Mouse (Mus musculus) stomach, embryonic 14.5 days (tissue): Measurements from ENCODE around the gene Nrp1. TPM values are rescaled to one million over a fixed set of nuclear protein-coding genes. Genes with fewer than 3 reads are reported as not detected.

ENCODE experiments used
- ATAC-seq: fragments of 200-750 bp; cut with Nextera tagmentation; 2 replicates; pipeline ENCODE4 v1.8.0; 2017; ENCODE audit warnings: low read depth, moderate TSS enrichment; ENCODE audit not compliant: insufficient number of reproducible peaks, insufficient read depth, low FRiP score
- H3K27ac ChIP-seq: fragments of 300-500 bp; sonication (generic); 2 replicates; pipeline ENCODE4 v1.5.1; 2014; ENCODE audit warnings: mild to moderate bottlenecking, low read length, moderate library complexity, mixed read lengths
- H3K27me3 ChIP-seq: fragments of 300-500 bp; sonication (generic); 2 replicates; pipeline ENCODE4 v1.6.1; 2014; ENCODE audit warnings: low read length, control low read depth, mixed read lengths; ENCODE audit not compliant: control insufficient read depth, insufficient read depth
- H3K36me3 ChIP-seq: fragments of 300-500 bp; sonication (generic); 2 replicates; pipeline ENCODE4 v1.6.1; 2014; ENCODE audit warnings: mild to moderate bottlenecking, control low read depth, low read length, moderate library complexity, mixed read lengths; ENCODE audit not compliant: control insufficient read depth, insufficient read depth
- H3K4me1 ChIP-seq: fragments of 300-500 bp; sonication (generic); 2 replicates; pipeline ENCODE4 v1.6.1; 2014; ENCODE audit warnings: low read length, control low read depth, mixed read lengths; ENCODE audit not compliant: control insufficient read depth, insufficient read depth
- H3K4me2 ChIP-seq: fragments of 300-500 bp; sonication (generic); replicated peaks from 2 replicates; pipeline ENCODE4 v1.6.1; 2014; ENCODE audit warnings: low read depth, low read length, control low read depth
- H3K4me3 ChIP-seq: fragments of 300-500 bp; sonication (generic); 2 replicates; pipeline ENCODE4 v1.5.1; 2014; ENCODE audit warnings: low read depth, low read length, control low read depth
- H3K9ac ChIP-seq: fragments of 300-500 bp; sonication (generic); replicated peaks from 2 replicates; pipeline ENCODE4 v1.6.1; 2014; ENCODE audit warnings: low read depth, mild to moderate bottlenecking, control low read depth, low read length, moderate library complexity, mixed read lengths
- H3K9me3 ChIP-seq: fragments of 300-500 bp; sonication (generic); 2 replicates; pipeline ENCODE4 v1.6.1; 2016; ENCODE audit warnings: low read depth, low read length, control low read depth; ENCODE audit not compliant: control insufficient read depth
- WGBS: fragments of 180-500 bp; shearing (Covaris S2); extraction: QIAGEN DNeasy Blood & Tissue Kit; methylation state at CpG from one replicate; pipeline ENCODE4 v1.1.7; 2014; 5-methylcytosine and 5-hydroxymethylcytosine counted together
- polyA plus RNA-seq: library from polyadenylated mRNA; unstranded; fragments of >200 nt; fragmentation: Nextera tagmentation; extraction: Ambion mirVana; gene quantifications from 2 replicates; pipeline ENCODE4 v1.2.1, GENCODE M21; 2014

Gene Nrp1
- polyA plus RNA-seq, 1 experiment from 2014 or later = 62.2 TPM

DNA sequence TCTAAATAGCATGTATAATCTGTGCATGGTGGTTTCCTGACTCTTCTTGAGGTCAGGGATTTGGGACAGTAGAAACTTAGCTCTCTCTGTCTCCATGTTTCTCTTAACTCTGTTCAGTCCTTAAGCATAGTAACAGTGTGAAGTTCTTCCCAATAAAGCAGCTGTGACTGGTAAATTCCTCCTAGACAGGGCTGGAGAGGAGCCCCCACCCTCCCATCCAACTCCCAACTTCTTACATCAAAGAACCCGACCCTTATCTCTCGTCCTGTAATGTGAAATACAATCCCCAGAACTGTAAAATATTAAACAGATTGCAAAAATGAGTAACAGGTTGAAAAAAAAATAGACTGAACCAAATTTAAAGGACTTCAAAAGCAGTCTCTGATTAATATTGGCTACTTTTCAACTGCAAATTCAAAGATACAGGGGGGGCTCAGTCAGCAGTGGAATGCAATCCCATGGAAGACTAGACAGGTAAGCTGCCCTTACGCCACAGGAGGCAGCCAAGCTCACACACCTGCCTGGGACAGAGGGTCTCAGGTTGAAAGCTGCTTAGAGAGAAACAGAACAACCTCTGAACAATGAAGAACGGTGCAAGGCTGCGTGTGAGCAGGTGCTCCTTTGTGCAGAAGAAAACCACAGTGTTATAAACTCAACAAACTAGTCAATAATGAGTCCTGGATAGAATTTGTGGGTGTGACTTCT is 121.1 kb downstream of the Nrp1 start:
- ATAC-seq = peak; percentile 64; the same call in 1 of the 2 replicates
- Histone ChIP-seq H3K27me3 (no peaks in the 10 kb centered on the region), H3K9ac (no peak overlapping the region), H3K9me3 (no peaks in the 10 kb centered on the region), H3K36me3 (no peaks in the 10 kb centered on the region; the same call in 1 of the 2 replicates), H3K4me2 (no peak overlapping the region), H3K4me3 (no peak overlapping the region), H3K27ac (peak overlapping the region; percentile 15; the same call in 1 of the 2 replicates), H3K4me1 (no peaks in the 10 kb centered on the region)
- 58% methylated on average over 5 of the region's 5 CpGs for WGBS

DNA sequence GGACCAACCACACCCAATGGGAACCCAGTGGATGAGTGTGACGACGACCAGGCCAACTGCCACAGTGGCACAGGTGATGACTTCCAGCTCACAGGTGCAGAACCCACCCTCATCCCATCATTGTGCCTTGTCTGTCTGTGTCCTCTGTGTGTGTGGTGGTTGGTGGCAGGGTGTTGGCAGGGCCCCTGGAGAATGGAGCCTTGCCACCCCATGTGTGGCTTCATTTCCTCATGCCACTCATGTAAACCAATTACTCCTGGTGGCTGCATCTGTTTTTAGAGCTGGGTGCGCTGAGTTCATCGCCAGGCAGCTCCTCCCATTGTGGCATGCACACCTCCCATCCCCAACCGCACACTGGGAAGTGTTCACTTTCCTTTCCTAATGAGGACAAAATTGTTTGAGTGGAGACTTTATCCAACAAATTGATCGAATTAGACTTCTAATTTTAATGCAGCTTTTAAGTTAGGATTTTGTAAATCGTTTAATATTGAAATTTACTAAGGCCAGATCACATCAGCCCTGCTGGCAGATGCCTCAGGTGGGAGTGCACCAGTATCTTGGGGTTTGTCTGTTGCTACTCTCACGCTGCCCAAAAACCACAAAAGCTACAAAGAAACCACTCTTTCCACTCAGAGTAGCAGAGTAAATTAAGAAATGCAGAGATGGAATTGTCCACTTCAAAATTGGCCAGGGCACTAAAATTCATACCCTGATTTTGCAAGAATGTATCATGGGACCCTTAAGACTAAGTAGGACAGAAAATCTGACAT is 122.7 kb downstream of the Nrp1 start:
- H3K36me3 ChIP-seq = no peaks in the 10 kb centered on the region; the same call in 1 of the 2 replicates
- H3K9ac ChIP-seq = no peak overlapping the region
- H3K4me1 ChIP-seq = no peaks in the 10 kb centered on the region
- 81% methylated on average over 8 of the region's 8 CpGs for WGBS
- no peaks in the 10 kb centered on the region for H3K9me3 ChIP-seq
- no peak overlapping the region for H3K27ac ChIP-seq
- ATAC-seq = no peak
- H3K4me3 ChIP-seq = no peak overlapping the region
- no peaks in the 10 kb centered on the region for H3K27me3 ChIP-seq
- H3K4me2 ChIP-seq = no peak overlapping the region

DNA sequence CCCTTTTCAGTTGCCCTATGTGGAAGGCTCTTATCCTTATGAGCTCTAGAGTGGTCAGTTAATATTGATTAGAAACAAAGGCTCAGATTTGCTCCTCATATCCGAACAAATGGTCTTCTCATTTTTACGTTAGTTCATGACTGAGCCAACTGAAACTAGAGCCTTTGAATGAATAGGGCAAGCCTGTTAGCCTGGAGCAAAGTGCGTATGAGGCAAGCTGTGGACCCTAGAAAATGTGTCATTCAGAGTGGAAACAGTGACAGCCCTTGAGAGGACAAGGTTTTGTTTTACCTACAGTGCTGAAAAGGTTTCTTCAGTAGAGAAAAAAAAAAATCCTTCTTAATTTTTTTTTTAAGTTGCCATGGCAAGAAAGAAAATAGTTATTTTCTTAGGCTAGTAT is 124.9 kb downstream of the Nrp1 start:
- Histone ChIP-seq H3K4me1 (0 out of 2 replicates have a peak, but pooled peaks cover 4% of the 10 kb centered on the region), H3K9ac (no peak overlapping the region), H3K4me3 (no peak overlapping the region), H3K4me2 (no peak overlapping the region), H3K36me3 (no peaks in the 10 kb centered on the region; the same call in 1 of the 2 replicates), H3K27ac (no peak overlapping the region), H3K27me3 (no peaks in the 10 kb centered on the region), H3K9me3 (no peaks in the 10 kb centered on the region)
- WGBS = 80% methylated on average over 3 of the region's 3 CpGs
- no peak for ATAC-seq

DNA sequence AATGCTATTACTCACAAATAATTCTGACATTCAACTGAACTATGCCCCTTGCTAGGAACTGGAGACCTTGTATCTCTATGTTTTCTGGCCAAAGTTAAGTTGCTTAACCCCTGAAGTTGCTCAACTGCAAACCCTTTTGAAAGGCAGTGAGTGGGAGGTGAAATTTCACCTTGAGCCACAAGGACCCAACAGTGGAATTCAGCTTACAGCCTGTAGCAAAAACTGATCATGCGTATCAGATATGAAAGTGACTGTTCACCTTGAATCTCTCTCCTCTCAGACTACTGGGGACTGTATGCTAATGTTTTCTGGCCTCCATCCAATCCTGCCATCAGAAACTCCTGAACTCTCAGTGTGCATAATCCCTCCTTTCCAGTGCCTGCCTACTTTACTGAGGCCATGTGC is 126.3 kb downstream of the Nrp1 start:
- Histone ChIP-seq H3K4me2 (no peak overlapping the region), H3K36me3 (no peaks in the 10 kb centered on the region; the same call in 1 of the 2 replicates), H3K9me3 (no peaks in the 10 kb centered on the region), H3K4me1 (peaks cover 4% of the 10 kb centered on the region; the same call in 1 of the 2 replicates), H3K27me3 (no peaks in the 10 kb centered on the region), H3K9ac (no peak overlapping the region), H3K4me3 (no peak overlapping the region), H3K27ac (no peak overlapping the region)
- WGBS = 71% methylated on average over 1 of the region's 1 CpGs
- no peak for ATAC-seq

DNA sequence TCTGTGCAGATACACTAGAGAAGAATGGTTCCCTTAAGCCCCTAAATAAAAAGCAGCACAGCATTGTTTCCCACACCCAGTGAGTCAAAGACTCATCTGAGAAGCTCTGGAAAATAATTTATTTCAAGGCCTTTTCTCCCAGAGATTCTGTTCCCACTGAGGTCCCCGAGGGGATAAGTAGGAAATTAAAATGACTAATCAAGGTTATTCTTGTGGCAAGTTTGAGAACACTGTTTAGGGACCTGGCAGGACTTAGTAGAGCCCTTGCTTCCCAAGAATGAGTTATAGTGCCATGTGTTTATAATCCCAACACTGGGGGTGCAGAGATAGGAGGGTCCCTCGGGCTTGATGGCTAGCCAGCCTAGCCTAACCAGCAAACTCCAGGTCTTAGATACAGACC is 127.6 kb downstream of the Nrp1 start:
- H3K27ac ChIP-seq = no peak overlapping the region
- no peak overlapping the region for H3K4me3 ChIP-seq
- H3K27me3 ChIP-seq = no peaks in the 10 kb centered on the region
- 64% methylated on average over 2 of the region's 2 CpGs for WGBS
- ATAC-seq = no peak
- H3K4me1 ChIP-seq = peaks cover 4% of the 10 kb centered on the region; the same call in 1 of the 2 replicates
- no peak overlapping the region for H3K9ac ChIP-seq
- H3K9me3 ChIP-seq = no peaks in the 10 kb centered on the region
- H3K4me2 ChIP-seq = no peak overlapping the region
- H3K36me3 ChIP-seq = no peaks in the 10 kb centered on the region; the same call in 1 of the 2 replicates

DNA sequence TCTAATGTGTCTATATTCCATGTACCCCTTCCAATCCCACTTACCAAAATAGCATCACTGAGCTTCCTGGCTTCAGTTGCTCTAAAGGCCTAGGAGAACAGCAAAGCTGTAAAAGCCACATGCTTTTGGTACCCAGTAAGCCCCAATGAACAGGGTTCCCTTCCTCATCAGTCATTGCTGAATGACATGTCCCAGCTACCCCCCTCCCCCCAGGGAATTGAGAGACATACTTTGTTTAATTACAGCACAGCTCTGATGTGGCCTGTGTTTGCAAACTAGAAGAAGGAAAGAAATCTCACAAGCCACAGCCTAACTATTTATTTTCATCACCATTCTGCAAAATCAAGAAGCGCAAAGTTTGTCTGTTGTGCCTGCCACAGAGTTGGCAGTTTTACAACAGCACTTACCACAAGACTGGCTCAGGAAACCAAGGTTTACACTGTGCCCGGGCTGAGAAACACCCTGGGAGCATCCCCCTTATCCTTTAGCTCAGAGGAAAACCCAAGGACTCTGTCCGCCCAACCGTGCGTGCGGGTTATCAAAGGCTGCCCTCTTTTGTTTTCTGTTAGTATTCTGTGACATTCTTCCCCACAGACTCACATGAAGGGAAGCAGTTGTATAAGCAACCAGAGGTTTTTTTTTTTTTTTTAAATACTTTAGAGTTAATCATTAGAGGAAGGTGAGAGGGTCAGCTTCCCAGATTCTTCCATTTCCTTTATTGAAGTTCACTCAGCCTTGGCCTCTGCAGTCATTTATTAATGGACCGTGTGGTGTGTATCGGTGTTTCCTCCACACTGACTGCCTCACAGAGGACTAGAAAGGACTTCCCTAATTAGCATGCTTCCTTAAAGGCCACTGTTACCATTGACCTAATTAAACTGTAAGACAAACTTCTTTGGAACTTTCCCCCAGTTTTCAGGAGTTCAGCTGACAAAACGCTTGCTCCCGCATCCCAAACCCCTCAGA is 129.8 kb downstream of the Nrp1 start:
- no peaks in the 10 kb centered on the region; the same call in 1 of the 2 replicates for H3K36me3 ChIP-seq
- H3K27ac ChIP-seq = peak overlapping the region; percentile 29; the same call in 1 of the 2 replicates
- ATAC-seq = peak; percentile 63; the same call in 1 of the 2 replicates
- peaks cover 4% of the 10 kb centered on the region; the same call in 1 of the 2 replicates for H3K4me1 ChIP-seq
- 32% methylated on average over 10 of the region's 10 CpGs for WGBS
- no peak overlapping the region for H3K9ac ChIP-seq
- no peak overlapping the region for H3K4me2 ChIP-seq
- no peaks in the 10 kb centered on the region for H3K27me3 ChIP-seq
- H3K4me3 ChIP-seq = no peak overlapping the region
- no peaks in the 10 kb centered on the region for H3K9me3 ChIP-seq

DNA sequence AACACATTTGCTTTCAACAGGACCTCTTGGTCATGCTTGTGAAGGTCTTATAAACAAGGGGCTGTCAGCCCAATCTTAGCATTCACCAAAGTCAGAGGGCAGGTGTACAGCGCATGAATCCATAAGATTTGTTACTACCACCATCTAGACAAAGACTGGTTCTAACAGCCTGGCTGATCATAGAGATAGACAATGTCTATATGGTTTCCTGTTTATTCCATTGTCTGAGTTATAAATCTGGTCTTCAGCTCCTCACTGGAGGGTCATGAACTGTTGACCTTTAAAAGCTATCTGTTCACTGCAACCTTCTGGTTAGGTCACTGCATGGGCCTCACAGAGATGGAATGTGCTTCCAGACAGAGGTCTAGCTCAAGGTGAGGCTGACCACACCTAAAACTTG is 130.9 kb downstream of the Nrp1 start:
- H3K4me1 ChIP-seq = peaks cover 4% of the 10 kb centered on the region; the same call in 1 of the 2 replicates

More for the DNA sequence above, 130.9 kb downstream of the Nrp1 start:
- no peak overlapping the region for H3K4me2 ChIP-seq
- no peaks in the 10 kb centered on the region; the same call in 1 of the 2 replicates for H3K36me3 ChIP-seq
- no peaks in the 10 kb centered on the region for H3K9me3 ChIP-seq
- no peak overlapping the region for H3K4me3 ChIP-seq
- ATAC-seq = no peak
- no peak overlapping the region for H3K9ac ChIP-seq
- H3K27ac ChIP-seq = no peak overlapping the region
- H3K27me3 ChIP-seq = no peaks in the 10 kb centered on the region
- WGBS = 75% methylated on average over 1 of the region's 1 CpGs
